Mouse (Mus musculus): ENCODE measurements at regions not wholly inside any gene's neighbourhood (a gene's known extent, or its start where the extent isn't known, plus 50 kb on each side); places are given as distances from the start of the nearest gene placed in this dataset.

GRCm38 (mm10) chr11:44323314-44323713, 76.5 kb upstream of the Il12b start:
- TF ChIP-seq CTCF (IDR thresholded peaks at IDR 0.05; ENCODE audit: borderline replicate concordance, extremely low read depth, insufficient read depth, insufficient read length) (no peak), POLR2A (IDR thresholded peaks at IDR 0.05; ENCODE audit: borderline replicate concordance, extremely low read depth, insufficient read depth, insufficient read length, poor library complexity, severe bottlenecking) (no peak)
